Mouse (Mus musculus) ES-Bruce4 (cell line): ENCODE measurements around the gene Nes.

Source experiments
- CTCF ChIP-seq: IDR thresholded peaks from one replicate; pipeline ENCODE4 v1.8.1; 2011; ENCODE audit warnings: low read depth, low read length
- POLR2A ChIP-seq: IDR thresholded peaks from one replicate; pipeline ENCODE4 v1.8.1; 2011; ENCODE audit warnings: low read length; ENCODE audit not compliant: insufficient read depth

GRCm38 (mm10) chr3:87960586-87961191, 10.2 kb upstream of the Nes start:
- peak; percentile 95 for TF ChIP-seq CTCF
- no peak for TF ChIP-seq POLR2A
